Mouse (Mus musculus) testis, adult 10 weeks (tissue): ENCODE measurements around the gene Qtrt1. TPM values are rescaled to one million over a fixed set of nuclear protein-coding genes. Genes with fewer than 3 reads are reported as not detected.

Experiments used
- polyA plus RNA-seq: library from polyadenylated mRNA; stranded (reverse); fragments of 350-450 nt; fragmentation: Illumina TruSeq; extraction: RNeasy Lipid Tissue Mini Kit (QIAGEN cat#74804); gene quantifications from one replicate; pipeline ENCODE4 v1.2.3, GENCODE M21; 2014; ENCODE audit warnings: low read depth, low replicate concordance

Qtrt1 gene
- polyA plus RNA-seq, result not detected

DNA sequence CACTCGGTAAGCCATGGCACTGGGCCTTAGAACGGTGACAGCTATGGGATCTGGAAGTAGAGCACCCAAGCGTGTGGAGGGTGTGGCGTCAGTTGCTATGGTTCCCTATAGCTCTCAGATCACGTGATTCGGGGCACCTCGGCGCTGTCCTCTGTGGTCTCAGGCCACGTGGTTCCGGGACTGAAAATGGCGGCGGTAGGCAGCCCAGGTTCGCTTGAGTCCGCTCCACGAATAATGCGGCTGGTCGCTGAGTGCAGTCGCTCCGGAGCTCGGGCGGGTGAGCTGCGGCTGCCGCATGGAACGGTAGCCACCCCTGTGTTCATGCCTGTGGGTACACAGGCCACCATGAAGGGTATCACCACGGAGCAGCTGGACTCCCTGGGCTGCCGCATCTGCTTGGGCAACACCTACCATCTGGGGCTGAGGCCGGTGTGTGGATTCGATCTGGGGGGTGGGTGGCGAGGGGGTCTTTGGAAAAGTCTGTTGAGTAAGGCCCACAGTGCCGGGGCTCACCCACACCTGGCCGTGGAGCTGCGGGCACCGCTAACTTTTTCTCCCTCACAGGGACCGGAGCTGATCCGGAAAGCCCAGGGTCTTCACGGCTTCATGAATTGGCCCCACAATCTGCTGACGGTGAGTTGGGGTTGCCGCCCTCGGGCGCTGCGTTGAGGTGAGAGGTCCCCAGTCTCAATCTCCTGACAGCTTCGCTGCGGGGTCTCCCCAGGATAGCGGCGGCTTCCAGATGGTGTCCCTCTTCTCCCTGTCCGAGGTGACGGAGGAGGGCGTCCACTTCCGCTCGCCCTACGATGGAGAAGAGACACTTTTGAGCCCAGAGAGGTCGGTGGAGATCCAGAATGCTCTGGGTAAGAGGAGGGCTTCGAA lies at the start of gene Qtrt1:
TSS of gene Qtrt1 (plus strand) at position 169 of the 882 bp plus-strand sequence.

DNA sequence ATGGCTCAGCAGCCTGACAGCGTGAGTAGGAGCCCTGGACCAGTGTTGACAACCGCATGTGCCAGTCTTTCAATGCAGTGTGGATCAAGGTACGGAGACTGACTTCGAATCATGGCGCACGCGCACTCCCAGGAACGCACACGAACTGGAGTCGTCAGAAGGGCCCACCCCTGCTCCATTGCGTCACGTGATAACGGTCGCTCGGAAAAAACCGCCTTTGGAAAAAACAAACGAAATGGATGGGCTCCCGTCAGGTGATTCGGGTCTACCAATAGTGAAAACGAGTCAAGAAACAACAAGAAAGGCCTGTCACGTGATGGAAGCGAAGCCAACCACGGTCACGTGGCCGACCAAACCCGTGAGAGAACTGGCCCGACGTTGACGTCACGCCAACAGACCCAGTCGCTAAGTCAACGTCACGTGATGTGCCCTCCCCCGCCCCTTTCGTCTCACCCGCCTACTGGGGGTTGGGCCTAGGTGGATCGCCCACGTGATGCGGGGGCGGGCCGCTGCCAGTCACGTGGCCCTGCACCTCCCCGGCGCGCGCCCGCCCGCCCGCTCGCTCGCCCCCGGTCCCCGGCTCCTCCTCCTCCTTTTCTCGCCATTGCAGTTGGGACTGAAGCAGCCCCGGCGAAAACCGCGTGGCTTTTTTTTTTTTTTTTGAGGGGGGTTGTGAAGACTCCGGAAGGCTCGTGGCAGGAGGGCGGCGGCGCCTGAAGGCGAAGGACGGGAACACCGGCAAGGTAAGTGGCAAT lies 44.1 kb upstream of the Qtrt1 start, which contains the start of gene Ilf3:
TSS of gene Ilf3 (plus strand) at position 515 of the 755 bp plus-strand sequence.

DNA sequence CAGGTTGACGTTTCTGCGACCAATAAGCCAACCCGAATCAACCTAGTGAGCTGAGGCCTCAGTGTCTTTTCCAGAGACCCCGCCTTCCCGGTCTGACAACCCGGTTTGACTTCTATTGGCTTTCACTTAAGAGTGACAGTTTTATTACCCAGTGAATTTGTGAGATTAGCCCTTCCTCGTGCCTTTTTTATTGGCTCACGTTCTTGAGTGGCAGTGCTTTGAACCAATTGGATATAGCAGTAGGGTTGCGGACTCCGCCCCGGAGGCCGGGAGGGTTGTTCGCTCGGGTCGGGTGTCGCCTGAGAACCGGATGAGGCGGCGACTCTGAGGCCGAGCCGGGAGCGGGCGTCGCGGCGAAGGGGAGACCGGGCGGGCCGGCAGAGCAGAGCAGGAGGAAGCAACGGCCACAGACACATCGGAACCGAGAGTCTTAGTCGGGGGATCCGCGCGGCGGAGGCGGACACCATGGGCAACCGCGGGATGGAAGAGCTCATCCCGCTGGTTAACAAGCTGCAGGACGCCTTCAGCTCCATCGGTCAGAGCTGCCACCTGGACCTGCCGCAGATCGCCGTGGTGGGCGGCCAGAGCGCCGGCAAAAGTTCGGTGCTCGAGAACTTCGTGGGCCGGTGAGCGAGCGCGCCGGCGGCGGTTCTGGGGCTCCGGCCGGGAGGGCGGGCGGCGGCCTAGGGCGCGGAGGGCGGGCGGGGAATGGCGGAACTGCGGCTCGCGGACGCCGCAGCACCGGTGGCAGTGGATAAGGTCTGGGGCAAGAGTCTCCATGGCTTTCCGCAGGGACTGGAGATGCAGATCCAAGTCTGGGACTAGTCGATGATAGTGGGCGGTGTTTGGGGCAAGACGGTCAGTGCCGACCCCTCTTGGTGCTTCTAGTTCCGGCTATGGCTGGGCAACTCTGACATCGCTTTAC lies 13.3 kb downstream of the Qtrt1 start, which contains the start of gene Dnm2:
TSS of gene Dnm2 (plus strand) at position 278 of the 925 bp plus-strand sequence.

Other genes with a start within 250 kb of the Qtrt1 start
- 6.8 TPM for gene Pde4a, start 246.1 kb upstream of the Qtrt1 start, polyA plus RNA-seq
- 6.5 TPM for gene Keap1, start 172.5 kb upstream of the Qtrt1 start, polyA plus RNA-seq
- not detected for gene S1pr5, start 163.4 kb upstream of the Qtrt1 start, polyA plus RNA-seq
- 0.36 TPM for gene Atg4d, start 146.5 kb upstream of the Qtrt1 start, polyA plus RNA-seq
- gene Kri1, start 123.9 kb upstream of the Qtrt1 start, polyA plus RNA-seq, result 6.8 TPM
- 23.7 TPM for gene Cdkn2d, start 120.4 kb upstream of the Qtrt1 start, polyA plus RNA-seq
- 0.41 TPM for gene Ap1m2, start 99.5 kb upstream of the Qtrt1 start, polyA plus RNA-seq
- 18.0 TPM for gene Slc44a2, start 91.1 kb upstream of the Qtrt1 start, polyA plus RNA-seq
- 61.2 TPM for gene Ilf3, start 44.0 kb upstream of the Qtrt1 start, polyA plus RNA-seq
- 42.4 TPM for gene Dnm2, start 13.1 kb downstream of the Qtrt1 start, polyA plus RNA-seq
- gene Tmed1, start 98.4 kb downstream of the Qtrt1 start, polyA plus RNA-seq, result 1.9 TPM
- gene AB124611, start 114.3 kb downstream of the Qtrt1 start, polyA plus RNA-seq, result 0.36 TPM
- gene Carm1, start 135.1 kb downstream of the Qtrt1 start, polyA plus RNA-seq, result 11.9 TPM
- gene Timm29, start 180.9 kb downstream of the Qtrt1 start, polyA plus RNA-seq, result 20.8 TPM
- gene Yipf2, start 181.0 kb downstream of the Qtrt1 start, polyA plus RNA-seq, result 6.5 TPM
- gene Smarca4, start 204.3 kb downstream of the Qtrt1 start, polyA plus RNA-seq, result 8.3 TPM